Comparison of ENCODE assay signal across 13 mouse cellular contexts in genomic region chr13:43930081-43930981, GRCm38 (mm10).
A peak's percentile ranks its signal among the peaks of the same experiment; 100 is the strongest.
DNase-seq lines count a peak whose midpoint lies in the region; ATAC-seq lines count a peak whose summit lies in the region.
"Had no signal": no experiment of that assay in that cellular context is flagged by ENCODE, and none has a peak within 500 bp of the region (broad histone marks: within the 10 kb centered on the region; RNA-seq: fewer than 3 reads in every experiment).

No protein-coding gene starts in this region.

- no peak for DNase-seq in heart, embryonic 10.5 days (ENCODE audit: low spot score)
- no peak for DNase-seq in heart, adult 11 months
- peak; percentile 86 for DNase-seq in hindlimb bud, embryonic 11.5 days (ENCODE audit: extremely low spot score, low read depth, low spot score)
- no peak for DNase-seq in left cerebral cortex, adult 8-10 months (ENCODE audit: low spot score in 2 of 2)
- no peak for DNase-seq in heart, postnatal 14 days
- no peak for DNase-seq in right cerebral cortex, postnatal 4 days
- DNase-seq: cerebellum, adult 18-20 months; spleen, adult 18-20 months had no signal

- intact Hi-C loops in heart, postnatal 14 days (cut with DNase I) = no loop called here

- 76% methylated on average over 19 of the region's 19 CpGs for WGBS in heart, embryonic 10.5 days
- 29% methylated on average over 19 of the region's 19 CpGs for WGBS in embryonic facial prominence, embryonic 13.5 days
- WGBS in neural tube, embryonic 15.5 days = 31% methylated on average over 19 of the region's 19 CpGs

- H3K9ac ChIP-seq in embryonic facial prominence, embryonic 13.5 days = no peak overlapping the region
- H3K9ac ChIP-seq in neural tube, embryonic 15.5 days (replicated peaks) = no peak overlapping the region
- H3K9ac ChIP-seq: heart, embryonic 13.5 days had no signal

- no peak for ATAC-seq in embryonic facial prominence, embryonic 13.5 days (ENCODE audit: insufficient number of reproducible peaks, insufficient read depth, low FRiP score, low TSS enrichment, low read depth)
- 0 out of 2 replicates have a peak, but pooled peaks have one; percentile 31 for ATAC-seq in neural tube, embryonic 15.5 days (ENCODE audit: low FRiP score)
- ATAC-seq: intestine, embryonic 16.5 days had no signal

- 0 out of 2 replicates have a peak, but pooled peaks cover 4% of the 10 kb centered on the region for H3K9me3 ChIP-seq in heart, embryonic 10.5 days
- peaks cover 11% of the 10 kb centered on the region for H3K9me3 ChIP-seq in embryonic facial prominence, embryonic 13.5 days
- no peaks in the 10 kb centered on the region for H3K9me3 ChIP-seq in neural tube, embryonic 15.5 days (replicated peaks)
- H3K9me3 ChIP-seq: G1E; heart, embryonic 13.5 days had no signal

- H3K4me1 ChIP-seq in heart, embryonic 10.5 days = peaks cover 18% of the 10 kb centered on the region
- peaks cover 20% of the 10 kb centered on the region for H3K4me1 ChIP-seq in embryonic facial prominence, embryonic 13.5 days
- peaks cover 20% of the 10 kb centered on the region for H3K4me1 ChIP-seq in neural tube, embryonic 15.5 days

- no peak overlapping the region for H3K4me3 ChIP-seq in heart, embryonic 10.5 days
- no peak overlapping the region for H3K4me3 ChIP-seq in embryonic facial prominence, embryonic 13.5 days
- no peak overlapping the region for H3K4me3 ChIP-seq in neural tube, embryonic 15.5 days (replicated peaks)
- H3K4me3 ChIP-seq: heart, embryonic 13.5 days had no signal

- H3K27ac ChIP-seq in heart, embryonic 10.5 days = peak overlapping the region; percentile 36
- peak overlapping the region; percentile 60 for H3K27ac ChIP-seq in embryonic facial prominence, embryonic 13.5 days
- peak overlapping the region; percentile 20 for H3K27ac ChIP-seq in neural tube, embryonic 15.5 days (replicated peaks)
- H3K27ac ChIP-seq: heart, embryonic 13.5 days had no signal

- H3K36me3 ChIP-seq in heart, embryonic 10.5 days = no peaks in the 10 kb centered on the region
- no peaks in the 10 kb centered on the region for H3K36me3 ChIP-seq in embryonic facial prominence, embryonic 13.5 days
- no peaks in the 10 kb centered on the region for H3K36me3 ChIP-seq in neural tube, embryonic 15.5 days
- H3K36me3 ChIP-seq: G1E; heart, embryonic 13.5 days had no signal

- H3K4me2 ChIP-seq in embryonic facial prominence, embryonic 13.5 days = no peak overlapping the region
- no peak overlapping the region for H3K4me2 ChIP-seq in neural tube, embryonic 15.5 days
- H3K4me2 ChIP-seq: heart, embryonic 13.5 days had no signal

- no peaks in the 10 kb centered on the region for H3K27me3 ChIP-seq in heart, embryonic 10.5 days (ENCODE audit: insufficient read depth, poor library complexity, severe bottlenecking)
- no peaks in the 10 kb centered on the region for H3K27me3 ChIP-seq in embryonic facial prominence, embryonic 13.5 days
- no peaks in the 10 kb centered on the region for H3K27me3 ChIP-seq in neural tube, embryonic 15.5 days (replicated peaks)
- H3K27me3 ChIP-seq: heart, embryonic 13.5 days had no signal
